Mouse (Mus musculus): Measurements from ENCODE around the gene Rnf39. TPM values are rescaled to one million over a fixed set of nuclear protein-coding genes. Genes with fewer than 3 reads are reported as not detected.
A peak's percentile ranks its signal among the peaks of the same experiment; 100 is the strongest.

Gene Rnf39
- total and polyA plus RNA-seq, 3 experiments, result not detected

DNA sequence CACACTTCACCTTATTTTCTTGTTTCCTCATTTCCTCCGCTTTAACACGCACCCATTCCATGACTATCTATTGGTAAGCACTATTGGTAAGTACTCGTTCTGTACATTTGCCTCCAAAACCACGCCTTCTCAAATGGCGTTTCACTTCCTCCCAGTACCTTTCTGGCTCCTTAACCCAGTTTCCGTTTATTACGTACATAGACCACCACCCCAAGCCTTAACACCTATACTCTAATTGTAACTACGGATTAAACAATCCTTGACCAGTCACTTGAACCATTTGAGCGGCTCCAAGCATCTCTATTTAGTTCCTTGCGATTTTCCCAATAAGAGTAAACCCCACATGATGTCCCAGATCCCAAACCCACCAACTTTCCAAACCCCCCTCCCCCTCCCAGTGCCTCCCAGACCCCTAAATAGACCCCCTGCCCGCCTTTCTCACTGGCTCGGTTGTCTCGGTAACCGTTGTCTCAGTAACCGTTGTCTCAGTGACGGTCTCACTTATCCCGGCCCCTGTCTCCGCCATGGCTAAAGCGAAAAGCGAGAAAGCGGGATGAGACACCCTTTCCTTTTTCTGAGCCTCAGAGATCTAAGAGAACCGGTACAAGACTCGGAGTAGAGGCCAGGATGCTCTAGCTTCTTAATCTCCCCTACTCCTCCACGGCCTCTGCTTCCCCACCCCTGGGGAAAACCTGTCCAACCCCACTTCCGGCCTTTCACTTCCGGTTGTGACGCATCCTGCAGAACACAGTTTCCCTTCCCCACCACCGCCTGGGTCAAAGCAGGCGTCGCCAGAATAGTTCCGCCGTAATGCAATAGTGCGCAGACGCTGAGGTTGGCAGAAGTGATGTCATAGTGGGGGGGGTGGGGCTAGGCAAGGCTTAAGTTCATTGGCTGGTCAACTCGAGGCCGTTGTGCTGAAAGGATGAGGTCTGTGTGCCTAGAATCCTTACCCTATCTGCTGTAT lies 8.5 kb downstream of the Rnf39 start, which contains the start of gene Ppp1r11:
Gene Ppp1r11, minus strand, starts transcription at position 761 of the 967 bp plus-strand sequence.
- Histone ChIP-seq H3K4me1 (ENCODE audit: control insufficient read depth in 1 of 2, insufficient read depth in 2 of 2) (peaks cover 0 to 8% of the 10 kb centered on the region in 2 experiments; a peak in 2 of 4 replicates), H3K9me3 (replicated peaks; ENCODE audit: low read length) (no peaks in the 10 kb centered on the region), H3K36me3 (replicated peaks in 1 of 2; ENCODE audit: control insufficient read depth in 1 of 2, insufficient read depth in 1 of 2, low read length in 1 of 2) (peaks cover 20 to 65% of the 10 kb centered on the region in 2 experiments), H3K4me2 (ENCODE audit: insufficient read depth, low read depth, poor library complexity, severe bottlenecking) (peak within 1 kb of the TSS; percentile 71), H3K27ac (ENCODE audit: insufficient read depth, low read depth) (peak within 1 kb of the TSS; percentile 84), H3K79me2 (replicated peaks; ENCODE audit: control insufficient read depth, extremely low read depth, insufficient read depth, poor library complexity, severe bottlenecking) (peaks cover 20% of the 10 kb centered on the region), H3K4me3 (replicated peaks in 1 of 3; ENCODE audit: low read depth in 2 of 3, low read length in 2 of 3, poor library complexity in 1 of 3) (peak within 1 kb of the TSS; percentile 72 to 98 (median 91)), H3K27me3 (replicated peaks) (no peaks in the 10 kb centered on the region), H3K9ac (ENCODE audit: insufficient read depth, low read depth) (peak within 1 kb of the TSS; percentile 100)
- dilution Hi-C loops (cut with MboI; ENCODE audit: extremely low pct_ligation_motif_present, extremely low pct_unique_long_range_greater_than_20kb, low sequenced_read_pairs), result no loop called here
- DNase-seq (ENCODE audit: extremely low read depth), result peak; percentile 99
- TF ChIP-seq MXI1 (IDR thresholded peaks at IDR 0.05; ENCODE audit: low read depth, low read length), result peak; percentile 53; the same call in 1 of the 2 replicates
- peak; percentile 77 for TF ChIP-seq CHD2 (IDR thresholded peaks at IDR 0.05; ENCODE audit: low read length)
- TF ChIP-seq RAD21 (IDR thresholded peaks at IDR 0.05; ENCODE audit: low read depth, low read length), result no peak
- peak; percentile 86 for TF ChIP-seq TCF12 (IDR thresholded peaks at IDR 0.05; ENCODE audit: low read depth, low read length)
- TF ChIP-seq CTCF (conservative IDR thresholded peaks at IDR 0.05 in 1 of 2, IDR thresholded peaks at IDR 0.05 in 1 of 2; ENCODE audit: low read depth in 2 of 2, low read length in 2 of 2), result no peak
- TF ChIP-seq ZKSCAN1 (IDR thresholded peaks at IDR 0.05; ENCODE audit: borderline replicate concordance, low read depth, low read length), result no peak
- TF ChIP-seq TBP (conservative IDR thresholded peaks at IDR 0.05; ENCODE audit: low read depth, low read length), result peak; percentile 78
- peak; percentile 90 for TF ChIP-seq POLR2AphosphoS2 (IDR thresholded peaks at IDR 0.05; ENCODE audit: low read depth, low read length)
- no peak for TF ChIP-seq E2F4 (IDR thresholded peaks at IDR 0.05; ENCODE audit: insufficient replicate concordance, low read depth, low read length)
- no peak for TF ChIP-seq RCOR1 (conservative IDR thresholded peaks at IDR 0.05; ENCODE audit: low read depth, low read length)
- peak; percentile 61 for TF ChIP-seq NELFE (IDR thresholded peaks at IDR 0.05; ENCODE audit: low read depth, low read length)
- no peak; the same call in 1 of the 2 replicates for TF ChIP-seq BHLHE40 (IDR thresholded peaks at IDR 0.05; ENCODE audit: low read depth, low read length)
- peak; percentile 83 for TF ChIP-seq POLR2A (IDR thresholded peaks at IDR 0.05; ENCODE audit: low read depth, low read length)
- peak; percentile 42; the same call in 1 of the 2 replicates for TF ChIP-seq EP300 (IDR thresholded peaks at IDR 0.05; ENCODE audit: low read length)
- peak; percentile 90 for TF ChIP-seq SIN3A (IDR thresholded peaks at IDR 0.05; ENCODE audit: low read length)
- peak; percentile 55 for TF ChIP-seq ZMIZ1 (IDR thresholded peaks at IDR 0.05; ENCODE audit: low read depth, low read length)
- TF ChIP-seq MAFK (IDR thresholded peaks at IDR 0.05; ENCODE audit: insufficient replicate concordance, low read length), result no peak
- TF ChIP-seq MAZ (IDR thresholded peaks at IDR 0.05; ENCODE audit: low read depth, low read length), result peak; percentile 80
- TF ChIP-seq USF1 (IDR thresholded peaks at IDR 0.05; ENCODE audit: low read depth, low read length), result no peak
- TF ChIP-seq MAX (IDR thresholded peaks at IDR 0.05; ENCODE audit: low read length), result peak; percentile 47
- peak; percentile 54; the same call in 1 of the 2 replicates for TF ChIP-seq GABPA (IDR thresholded peaks at IDR 0.05; ENCODE audit: insufficient replicate concordance, low read depth, low read length)
- TF ChIP-seq KAT2A (IDR thresholded peaks at IDR 0.05; ENCODE audit: insufficient replicate concordance, low read length), result peak; percentile 81; the same call in 1 of the 2 replicates
- TF ChIP-seq PAX5 (IDR thresholded peaks at IDR 0.05; ENCODE audit: low read length), result no peak
- TF ChIP-seq ZNF384 (IDR thresholded peaks at IDR 0.05; ENCODE audit: low read depth, low read length), result no peak
- TF ChIP-seq HCFC1 (IDR thresholded peaks at IDR 0.05; ENCODE audit: low read depth, low read length), result peak; percentile 91
- peak; percentile 95 for TF ChIP-seq ELF1 (IDR thresholded peaks at IDR 0.05; ENCODE audit: low read depth, low read length)
- no peak for TF ChIP-seq SMC3 (IDR thresholded peaks at IDR 0.05; ENCODE audit: low read depth, low read length)
- TF ChIP-seq MYC (IDR thresholded peaks at IDR 0.05; ENCODE audit: low read depth, low read length), result 0 out of 2 replicates have a peak, but pooled peaks have one; percentile 20
- TF ChIP-seq ETS1 (conservative IDR thresholded peaks at IDR 0.05; ENCODE audit: low read depth, low read length), result peak; percentile 71
- peak; percentile 85 for TF ChIP-seq IRF4 (IDR thresholded peaks at IDR 0.05; ENCODE audit: low read depth, low read length)
- TF ChIP-seq USF2 (conservative IDR thresholded peaks at IDR 0.05; ENCODE audit: low read depth, low read length), result no peak
- TF ChIP-seq UBTF (IDR thresholded peaks at IDR 0.05; ENCODE audit: low read depth, low read length), result no peak
- TF ChIP-seq MEF2A (IDR thresholded peaks at IDR 0.05; ENCODE audit: borderline replicate concordance, low read depth, low read length), result peak; percentile 83
- TF ChIP-seq NRF1 (IDR thresholded peaks at IDR 0.05; ENCODE audit: low read depth, low read length), result peak; percentile 88
- TF ChIP-seq JUN (IDR thresholded peaks at IDR 0.05; ENCODE audit: insufficient read depth, low read depth, low read length), result no peak
- TF ChIP-seq CHD1 (IDR thresholded peaks at IDR 0.05; ENCODE audit: low read depth, low read length), result peak; percentile 87; the same call in 1 of the 2 replicates
- TF ChIP-seq JUND (conservative IDR thresholded peaks at IDR 0.05; ENCODE audit: low read depth, low read length), result no peak; the same call in 1 of the 2 replicates
- no peak for TF ChIP-seq ZC3H11A (IDR thresholded peaks at IDR 0.05; ENCODE audit: low read depth, low read length)
- in situ Hi-C loops (cut with MboI; ENCODE audit: low pct_ligation_motif_present, low pct_unique_long_range_greater_than_20kb, low sequenced_read_pairs), result no loop called here

Data from CH12.LX (cell line).